Mouse (Mus musculus) neural tube, embryonic 13.5 days (tissue): Measurements from ENCODE around the gene Pdha1. TPM values are rescaled to one million over a fixed set of nuclear protein-coding genes. Genes with fewer than 3 reads are reported as not detected.

Experiments
- ATAC-seq: fragments of 200-750 bp; cut with Nextera tagmentation; 2 replicates; pipeline ENCODE4 v1.8.0; 2017; ENCODE audit warnings: low read depth, mild to moderate bottlenecking, moderate TSS enrichment, moderate library complexity
- H3K27ac ChIP-seq: fragments of 300-500 bp; sonication (generic); replicated peaks from 2 replicates; pipeline ENCODE4 v1.5.1; 2015; ENCODE audit warnings: moderate library complexity, mild to moderate bottlenecking, inconsistent platforms
- H3K27me3 ChIP-seq: fragments of 300-500 bp; sonication (generic); 2 replicates; pipeline ENCODE4 v1.6.1; 2015; ENCODE audit warnings: mild to moderate bottlenecking, inconsistent platforms
- H3K36me3 ChIP-seq: fragments of 300-500 bp; sonication (generic); 2 replicates; pipeline ENCODE4 v1.6.1; 2015; ENCODE audit warnings: mild to moderate bottlenecking, inconsistent platforms
- H3K4me1 ChIP-seq: fragments of 300-500 bp; sonication (generic); replicated peaks from 2 replicates; pipeline ENCODE4 v1.6.1; 2015; ENCODE audit warnings: inconsistent platforms
- H3K4me2 ChIP-seq: fragments of 300-500 bp; sonication (generic); 2 replicates; pipeline ENCODE4 v1.6.1; 2015; ENCODE audit warnings: inconsistent platforms, mild to moderate bottlenecking, moderate library complexity
- H3K4me3 ChIP-seq: fragments of 300-500 bp; sonication (generic); 2 replicates; pipeline ENCODE4 v1.5.1; 2015; ENCODE audit warnings: mild to moderate bottlenecking, inconsistent platforms
- H3K9ac ChIP-seq: fragments of 300-500 bp; sonication (generic); 2 replicates; pipeline ENCODE4 v1.6.1; 2015; ENCODE audit warnings: moderate library complexity, mild to moderate bottlenecking, inconsistent platforms
- H3K9me3 ChIP-seq: fragments of 300-500 bp; sonication (generic); 2 replicates; pipeline ENCODE4 v1.6.1; 2016; ENCODE audit warnings: inconsistent platforms
- WGBS: fragments of 180-500 bp; shearing (Covaris S2); methylation state at CpG from one replicate; pipeline ENCODE4 v1.1.7; 2015; 5-methylcytosine and 5-hydroxymethylcytosine counted together
- polyA plus RNA-seq: library from polyadenylated mRNA; unstranded; fragments of >200 nt; fragmentation: Nextera tagmentation; extraction: Ambion mirVana; gene quantifications from 2 replicates; pipeline ENCODE4 v1.2.1, GENCODE M21; 2015

Gene Pdha1
- polyA plus RNA-seq, 1 experiment from 2014 or later: 120 TPM

DNA sequence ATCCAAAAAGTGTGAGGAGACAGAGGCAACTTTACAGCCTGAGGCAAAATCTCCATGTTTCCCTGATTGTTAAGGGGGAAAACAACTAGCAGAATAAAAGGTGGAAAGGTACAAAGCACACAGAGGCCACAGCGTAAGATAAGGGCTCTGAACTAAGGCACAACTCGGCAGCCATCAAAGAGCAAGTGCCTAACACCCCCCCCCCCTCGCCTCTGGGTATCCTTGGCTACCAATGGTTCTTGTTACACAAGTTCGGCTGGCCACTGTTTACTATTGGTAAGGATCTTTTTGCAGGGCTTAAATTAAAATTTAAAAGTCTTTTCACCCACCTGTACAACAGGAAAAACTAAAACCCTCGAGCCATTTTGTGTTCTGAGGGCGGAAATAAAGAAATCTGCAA is 2.5 kb downstream of the Pdha1 start:
- Histone ChIP-seq H3K4me1 (peaks cover 18% of the 10 kb centered on the region), H3K27ac (no peak overlapping the region), H3K4me2 (peak overlapping the region; percentile 59), H3K9ac (no peak overlapping the region), H3K27me3 (peaks cover 3% of the 10 kb centered on the region; the same call in 1 of the 2 replicates), H3K36me3 (peaks cover 4% of the 10 kb centered on the region; the same call in 1 of the 2 replicates), H3K4me3 (peak overlapping the region; percentile 62; the same call in 1 of the 2 replicates), H3K9me3 (no peaks in the 10 kb centered on the region)
- 23% methylated on average over 6 of the region's 6 CpGs for WGBS
- no peak for ATAC-seq

GRCm38 (mm10) chrX:160134136-160134843 is 3.9 kb downstream of the Pdha1 start:
- no peak overlapping the region for H3K27ac ChIP-seq

DNA sequence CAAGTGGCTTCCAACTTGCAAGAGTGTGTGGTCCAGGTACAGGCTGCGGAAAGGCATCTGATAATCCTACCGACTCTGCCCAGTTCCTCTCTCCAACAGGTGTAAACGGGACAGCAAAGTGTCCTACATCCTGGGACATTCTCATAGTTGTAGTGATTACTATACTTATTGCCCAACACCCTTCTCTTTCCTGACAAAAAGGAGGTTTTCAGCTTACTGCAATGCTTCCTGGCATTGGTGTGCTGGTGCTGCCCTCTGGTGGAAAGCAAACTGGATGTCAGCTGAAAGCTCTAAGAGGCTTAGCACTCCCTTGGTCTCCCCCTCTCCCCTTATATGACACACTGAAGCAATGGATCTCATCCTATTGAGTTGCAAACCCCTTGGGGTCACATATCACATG is 21.6 kb downstream of the Pdha1 start:
- Histone ChIP-seq H3K4me1 (no peaks in the 10 kb centered on the region), H3K27ac (no peak overlapping the region), H3K36me3 (0 out of 2 replicates have a peak, but pooled peaks cover 9% of the 10 kb centered on the region), H3K9ac (no peak overlapping the region), H3K4me2 (no peak overlapping the region), H3K4me3 (no peak overlapping the region), H3K9me3 (no peaks in the 10 kb centered on the region), H3K27me3 (peaks cover 6% of the 10 kb centered on the region; the same call in 1 of the 2 replicates)
- ATAC-seq: peak; percentile 47; the same call in 1 of the 2 replicates
- 81% methylated on average over 3 of the region's 3 CpGs for WGBS

More at GRCm38 (mm10) chrX:160134136-160134843, 3.9 kb downstream of the Pdha1 start:
- Histone ChIP-seq H3K4me3 (no peak overlapping the region), H3K27me3 (peaks cover 3% of the 10 kb centered on the region; the same call in 1 of the 2 replicates), H3K9ac (no peak overlapping the region), H3K4me2 (no peak overlapping the region), H3K9me3 (no peaks in the 10 kb centered on the region), H3K36me3 (peaks cover 12% of the 10 kb centered on the region), H3K4me1 (peaks cover 18% of the 10 kb centered on the region)
- 87% methylated on average over 11 of the region's 11 CpGs for WGBS
- no peak for ATAC-seq

DNA sequence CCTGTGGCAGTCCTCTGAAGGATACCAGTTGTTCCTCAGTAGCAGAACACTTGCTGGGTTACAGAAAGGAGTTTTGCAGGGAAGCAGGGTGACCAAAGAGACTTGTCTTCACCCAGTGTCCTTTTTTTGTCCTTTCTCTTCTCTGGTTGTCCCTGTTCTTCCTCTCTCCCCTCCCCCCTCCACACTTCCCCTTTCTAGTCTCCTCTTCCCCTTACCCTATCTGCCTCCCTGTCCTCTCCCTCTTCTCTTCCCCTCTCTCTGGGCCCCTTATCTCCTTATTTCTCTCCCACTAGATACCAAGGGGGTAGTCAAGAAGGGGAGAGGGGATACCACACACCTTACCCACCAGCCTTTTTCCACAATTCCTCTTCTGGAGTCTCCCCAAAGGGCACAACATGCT is 22.1 kb downstream of the Pdha1 start:
- no peak overlapping the region for H3K9ac ChIP-seq
- H3K4me3 ChIP-seq: no peak overlapping the region
- no peak overlapping the region for H3K4me2 ChIP-seq
- peaks cover 6% of the 10 kb centered on the region; the same call in 1 of the 2 replicates for H3K27me3 ChIP-seq
- no peak for ATAC-seq
- no peaks in the 10 kb centered on the region for H3K9me3 ChIP-seq
- no peak overlapping the region for H3K27ac ChIP-seq
- H3K4me1 ChIP-seq: no peaks in the 10 kb centered on the region
- 0 out of 2 replicates have a peak, but pooled peaks cover 9% of the 10 kb centered on the region for H3K36me3 ChIP-seq

GRCm38 (mm10) chrX:160113777-160114176 is 24.4 kb downstream of the Pdha1 start:
- Histone ChIP-seq H3K27me3 (peaks cover 6% of the 10 kb centered on the region; the same call in 1 of the 2 replicates), H3K4me1 (no peaks in the 10 kb centered on the region), H3K9me3 (no peaks in the 10 kb centered on the region), H3K4me3 (no peak overlapping the region), H3K9ac (no peak overlapping the region), H3K27ac (no peak overlapping the region), H3K36me3 (0 out of 2 replicates have a peak, but pooled peaks cover under 1% of the 10 kb centered on the region), H3K4me2 (no peak overlapping the region)
- WGBS: 95% methylated on average over 1 of the region's 1 CpGs
- ATAC-seq: no peak

GRCm38 (mm10) chrX:160107817-160108216 is 30.4 kb downstream of the Pdha1 start:
- H3K9me3 ChIP-seq: no peaks in the 10 kb centered on the region
- H3K4me3 ChIP-seq: no peak overlapping the region
- ATAC-seq: no peak
- H3K27me3 ChIP-seq: peaks cover 3% of the 10 kb centered on the region; the same call in 1 of the 2 replicates
- H3K4me1 ChIP-seq: no peaks in the 10 kb centered on the region
- no peak overlapping the region for H3K27ac ChIP-seq
- H3K36me3 ChIP-seq: no peaks in the 10 kb centered on the region
- 78% methylated on average over 4 of the region's 4 CpGs for WGBS
- no peak overlapping the region for H3K4me2 ChIP-seq
- H3K9ac ChIP-seq: no peak overlapping the region

- no peaks in the 10 kb centered on the region for H3K4me1 ChIP-seq
- H3K4me2 ChIP-seq: no peak overlapping the region
- ATAC-seq: no peak
- no peaks in the 10 kb centered on the region for H3K9me3 ChIP-seq
- H3K36me3 ChIP-seq: no peaks in the 10 kb centered on the region
- H3K27ac ChIP-seq: no peak overlapping the region
- H3K4me3 ChIP-seq: no peak overlapping the region
- H3K9ac ChIP-seq: no peak overlapping the region
- no peaks in the 10 kb centered on the region for H3K27me3 ChIP-seq
- 72% methylated on average over 1 of the region's 1 CpGs for WGBS
These were observed 46.2 kb downstream of the Pdha1 start for GRCm38 (mm10) chrX:160091973-160092372.

Other genes with a start within 250 kb of the Pdha1 start
- gene Map3k15, start 150.0 kb downstream of the Pdha1 start, polyA plus RNA-seq: 0.08 and 0.17 TPM in 2 replicates